Comparison of ENCODE assay signal across 17 mouse cellular contexts in genomic region chr12:103164101-103165030, GRCm38 (mm10).
DNase-seq lines count a peak whose midpoint lies in the region; ATAC-seq lines count a peak whose summit lies in the region.
"Had no signal": no experiment of that assay in that cellular context is flagged by ENCODE, and none has a peak within 500 bp of the region (broad histone marks: within the 10 kb centered on the region; RNA-seq: fewer than 3 reads in every experiment).

No protein-coding gene starts in this region.

- H3K9me3 ChIP-seq in forebrain, embryonic 10.5 days: no peaks in the 10 kb centered on the region
- H3K9me3 ChIP-seq in forebrain, embryonic 15.5 days: no peaks in the 10 kb centered on the region
- H3K9me3 ChIP-seq in forebrain, embryonic 11.5 days (ENCODE audit: control insufficient read depth, low read length): no peaks in the 10 kb centered on the region
- no peaks in the 10 kb centered on the region for H3K9me3 ChIP-seq in hindbrain, embryonic 15.5 days
- H3K9me3 ChIP-seq in midbrain, embryonic 16.5 days (replicated peaks; ENCODE audit: control insufficient read depth, low read length, poor library complexity, severe bottlenecking): no peaks in the 10 kb centered on the region
- H3K9me3 ChIP-seq: heart, embryonic 15.5 days had no signal

- peak overlapping the region; percentile 48; the same call in 1 of the 2 replicates for H3K27ac ChIP-seq in forebrain, embryonic 10.5 days
- H3K27ac ChIP-seq in forebrain, embryonic 15.5 days (replicated peaks): no peak overlapping the region
- no peak overlapping the region; the same call in 1 of the 2 replicates for H3K27ac ChIP-seq in forebrain, embryonic 11.5 days (ENCODE audit: low read depth, low read length)
- H3K27ac ChIP-seq in hindbrain, embryonic 15.5 days (replicated peaks): 0 out of 2 replicates have a peak overlapping the region, but pooled peaks have one; percentile 1
- peak overlapping the region; percentile 66 for H3K27ac ChIP-seq in midbrain, embryonic 16.5 days (ENCODE audit: low read length)
- H3K27ac ChIP-seq: heart, embryonic 15.5 days; kidney, postnatal 0 days had no signal

- H3K4me3 ChIP-seq in forebrain, embryonic 10.5 days: no peak overlapping the region
- H3K4me3 ChIP-seq in forebrain, embryonic 15.5 days: no peak overlapping the region
- no peak overlapping the region for H3K4me3 ChIP-seq in forebrain, embryonic 11.5 days (ENCODE audit: low read depth, low read length)
- H3K4me3 ChIP-seq in hindbrain, embryonic 15.5 days: no peak overlapping the region
- H3K4me3 ChIP-seq in midbrain, embryonic 16.5 days (ENCODE audit: low read depth, low read length): no peak overlapping the region
- H3K4me3 ChIP-seq: erythroblast, embryonic 14.5 days; heart, embryonic 15.5 days had no signal

- WGBS in forebrain, embryonic 10.5 days: 67% methylated on average over 14 of the region's 14 CpGs
- WGBS in forebrain, embryonic 15.5 days: 24% methylated on average over 14 of the region's 14 CpGs
- 41% methylated on average over 14 of the region's 14 CpGs for WGBS in forebrain, embryonic 11.5 days
- WGBS in hindbrain, embryonic 15.5 days: 25% methylated on average over 14 of the region's 14 CpGs
- WGBS in midbrain, embryonic 16.5 days: 16% methylated on average over 14 of the region's 14 CpGs

- no peak for ATAC-seq in forebrain, embryonic 15.5 days (replicated peaks)
- peak; percentile 56 for ATAC-seq in forebrain, embryonic 11.5 days (replicated peaks; ENCODE audit: low FRiP score)
- no peak; the same call in 1 of the 2 replicates for ATAC-seq in hindbrain, embryonic 15.5 days (ENCODE audit: low FRiP score, low read depth)
- ATAC-seq in midbrain, embryonic 16.5 days: peak; percentile 87
- ATAC-seq in activated CD4-positive, CD25-positive, alpha-beta regulatory T cell, adult 4 months: no peak

- DNase-seq in forebrain, embryonic 10.5 days (ENCODE audit: extremely low spot score, low spot score): no peak
- DNase-seq in forebrain, embryonic 11.5 days (ENCODE audit: low spot score): no peak
- DNase-seq in lung, postnatal 25 days (ENCODE audit: low spot score): no peak
- DNase-seq in Muller cell, postnatal 12 days (ENCODE audit: inconsistent ontology term): no peak
- DNase-seq: adrenal gland, adult 2 months; cerebellum, adult 2 months; layer of hippocampus, adult 9-11 months; lung, adult 18-20 months; lung, postnatal 4 days; thymus, adult 2 months had no signal

- no peaks in the 10 kb centered on the region for H3K36me3 ChIP-seq in forebrain, embryonic 10.5 days (replicated peaks)
- H3K36me3 ChIP-seq in forebrain, embryonic 15.5 days: peaks cover 29% of the 10 kb centered on the region
- no peaks in the 10 kb centered on the region for H3K36me3 ChIP-seq in forebrain, embryonic 11.5 days (ENCODE audit: control insufficient read depth, insufficient read depth, low read length)
- H3K36me3 ChIP-seq in hindbrain, embryonic 15.5 days: peaks cover 30% of the 10 kb centered on the region
- peaks cover 10% of the 10 kb centered on the region for H3K36me3 ChIP-seq in midbrain, embryonic 16.5 days (ENCODE audit: control insufficient read depth, insufficient read depth, low read length)
- H3K36me3 ChIP-seq: heart, embryonic 15.5 days had no signal

- no peaks in the 10 kb centered on the region for H3K27me3 ChIP-seq in forebrain, embryonic 10.5 days (ENCODE audit: poor library complexity, severe bottlenecking)
- H3K27me3 ChIP-seq in forebrain, embryonic 15.5 days: no peaks in the 10 kb centered on the region
- H3K27me3 ChIP-seq in forebrain, embryonic 11.5 days (ENCODE audit: control insufficient read depth, insufficient read depth, low read length): no peaks in the 10 kb centered on the region
- H3K27me3 ChIP-seq in hindbrain, embryonic 15.5 days: no peaks in the 10 kb centered on the region
- no peaks in the 10 kb centered on the region for H3K27me3 ChIP-seq in midbrain, embryonic 16.5 days (ENCODE audit: control insufficient read depth, insufficient read depth, low read depth, low read length)

- H3K9ac ChIP-seq in forebrain, embryonic 15.5 days (replicated peaks): no peak overlapping the region
- no peak overlapping the region for H3K9ac ChIP-seq in forebrain, embryonic 11.5 days (ENCODE audit: low read length)
- no peak overlapping the region for H3K9ac ChIP-seq in hindbrain, embryonic 15.5 days
- H3K9ac ChIP-seq in midbrain, embryonic 16.5 days (ENCODE audit: low read depth, low read length): no peak overlapping the region
- H3K9ac ChIP-seq: heart, embryonic 15.5 days had no signal

- H3K4me2 ChIP-seq in forebrain, embryonic 15.5 days (replicated peaks): no peak overlapping the region
- H3K4me2 ChIP-seq in forebrain, embryonic 11.5 days (ENCODE audit: low read depth, low read length, severe bottlenecking): no peak overlapping the region
- H3K4me2 ChIP-seq in hindbrain, embryonic 15.5 days: no peak overlapping the region
- no peak overlapping the region for H3K4me2 ChIP-seq in midbrain, embryonic 16.5 days (ENCODE audit: low read length)
- H3K4me2 ChIP-seq: heart, embryonic 15.5 days had no signal

- H3K4me1 ChIP-seq in forebrain, embryonic 10.5 days: peaks cover 22% of the 10 kb centered on the region
- peaks cover 6% of the 10 kb centered on the region; the same call in 1 of the 2 replicates for H3K4me1 ChIP-seq in forebrain, embryonic 15.5 days
- peaks cover 4% of the 10 kb centered on the region; the same call in 1 of the 2 replicates for H3K4me1 ChIP-seq in forebrain, embryonic 11.5 days (replicated peaks; ENCODE audit: control insufficient read depth, insufficient read depth, low read length)
- H3K4me1 ChIP-seq in hindbrain, embryonic 15.5 days (replicated peaks): 0 out of 2 replicates have a peak, but pooled peaks cover 3% of the 10 kb centered on the region
- peaks cover 7% of the 10 kb centered on the region for H3K4me1 ChIP-seq in midbrain, embryonic 16.5 days (ENCODE audit: control insufficient read depth, insufficient read depth, low read length)
- H3K4me1 ChIP-seq: heart, embryonic 15.5 days had no signal

Comparison
In these comparisons a context has a peak if more than half of its experiments do, and no peak if none do; other contexts are left out.
1. H3K27ac ChIP-seq: peak in forebrain, embryonic 10.5 days (single experiment), hindbrain, embryonic 15.5 days (single experiment) and midbrain, embryonic 16.5 days (single experiment); none in forebrain, embryonic 15.5 days (single experiment) and forebrain, embryonic 11.5 days (single experiment).
2. ATAC-seq: peak in forebrain, embryonic 11.5 days (single experiment) and midbrain, embryonic 16.5 days (single experiment); none in forebrain, embryonic 15.5 days (single experiment), hindbrain, embryonic 15.5 days (single experiment) and activated CD4-positive, CD25-positive, alpha-beta regulatory T cell, adult 4 months (single experiment).